Mouse (Mus musculus) liver, embryonic 12.5 days (tissue): Measurements from ENCODE around the gene Gpx7. TPM values are rescaled to one million over a fixed set of nuclear protein-coding genes. Genes with fewer than 3 reads are reported as not detected.

Experiments used
- ATAC-seq: fragments of 200-750 bp; cut with Nextera tagmentation; 2 replicates; pipeline ENCODE4 v1.8.0; 2017; ENCODE audit warnings: moderate number of reproducible peaks, mild to moderate bottlenecking, moderate library complexity
- H3K27ac ChIP-seq: fragments of 300-500 bp; sonication (generic); 2 replicates; pipeline ENCODE4 v1.5.1; 2016; ENCODE audit warnings: mild to moderate bottlenecking
- H3K27me3 ChIP-seq: fragments of 300-500 bp; sonication (generic); replicated peaks from 2 replicates; pipeline ENCODE4 v1.6.1; 2016; ENCODE audit warnings: mild to moderate bottlenecking, moderate library complexity
- H3K36me3 ChIP-seq: fragments of 300-500 bp; sonication (generic); 2 replicates; pipeline ENCODE4 v1.6.1; 2016; ENCODE audit warnings: mild to moderate bottlenecking, moderate library complexity
- H3K4me1 ChIP-seq: fragments of 300-500 bp; sonication (generic); 2 replicates; pipeline ENCODE4 v1.6.1; 2016
- H3K4me2 ChIP-seq: fragments of 300-500 bp; sonication (generic); 2 replicates; pipeline ENCODE4 v1.6.1; 2016; ENCODE audit warnings: mild to moderate bottlenecking, moderate library complexity
- H3K4me3 ChIP-seq: fragments of 300-500 bp; sonication (generic); 2 replicates; pipeline ENCODE4 v1.5.1; 2016; ENCODE audit warnings: mild to moderate bottlenecking, moderate library complexity
- H3K9ac ChIP-seq: fragments of 300-500 bp; sonication (generic); 2 replicates; pipeline ENCODE4 v1.6.1; 2016; ENCODE audit warnings: mild to moderate bottlenecking, moderate library complexity
- H3K9me3 ChIP-seq: fragments of 300-500 bp; sonication (generic); replicated peaks from 2 replicates; pipeline ENCODE4 v1.6.1; 2016; ENCODE audit warnings: mild to moderate bottlenecking, moderate library complexity
- WGBS: fragments of 180-500 bp; shearing (Covaris S2); methylation state at CpG from one replicate; pipeline ENCODE4 v1.1.7; 2016; ENCODE audit not compliant: insufficient replicate concordance; 5-methylcytosine and 5-hydroxymethylcytosine counted together
- polyA plus RNA-seq: library from polyadenylated mRNA; unstranded; fragments of >200 nt; fragmentation: Nextera tagmentation; extraction: Ambion mirVana; gene quantifications from 2 replicates; pipeline ENCODE4 v1.2.1, GENCODE M21; 2016

Gpx7 gene
- 12.3 and 13.6 TPM in 2 replicates for polyA plus RNA-seq

DNA sequence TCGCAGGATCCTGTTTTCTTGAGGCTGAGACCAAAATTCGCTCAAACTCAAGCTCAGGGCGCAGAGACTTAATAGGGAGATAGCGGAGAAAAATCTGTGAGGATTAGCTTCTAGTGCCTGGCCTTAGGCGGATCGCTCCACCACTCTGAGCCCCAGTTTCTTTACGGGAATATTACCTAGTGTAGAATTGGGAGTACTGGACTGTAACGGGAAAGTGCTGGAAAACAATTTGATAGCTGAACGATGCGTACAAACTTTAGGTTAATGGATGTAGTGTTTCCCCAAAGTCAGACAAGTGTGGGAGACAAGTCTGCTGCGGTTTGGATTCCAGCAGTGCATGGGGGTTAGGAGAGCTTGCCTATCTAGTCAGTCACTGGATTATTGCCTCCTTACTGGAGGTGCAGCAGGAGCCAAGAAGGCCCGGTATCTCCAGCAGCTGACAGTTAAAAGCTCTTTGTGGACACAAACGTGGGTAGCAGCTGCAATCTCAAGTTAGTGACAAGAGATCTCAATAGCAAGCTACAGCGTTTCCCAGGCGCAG lies at the start of gene Gpx7:
TSS of gene Gpx7 (minus strand) at position 101 of the 541 bp plus-strand sequence.
- Histone ChIP-seq H3K27me3 (peaks cover 54% of the 10 kb centered on the region), H3K4me3 (peak within 1 kb of the TSS; percentile 50), H3K4me2 (peak within 1 kb of the TSS; percentile 67), H3K9me3 (no peaks in the 10 kb centered on the region), H3K9ac (peak within 1 kb of the TSS; percentile 39; the same call in 1 of the 2 replicates), H3K36me3 (no peaks in the 10 kb centered on the region), H3K27ac (peak within 1 kb of the TSS; percentile 45; the same call in 1 of the 2 replicates), H3K4me1 (peaks cover 17% of the 10 kb centered on the region; the same call in 1 of the 2 replicates)
- WGBS: 16% methylated on average over 15 of the region's 15 CpGs
- no peak for ATAC-seq

DNA sequence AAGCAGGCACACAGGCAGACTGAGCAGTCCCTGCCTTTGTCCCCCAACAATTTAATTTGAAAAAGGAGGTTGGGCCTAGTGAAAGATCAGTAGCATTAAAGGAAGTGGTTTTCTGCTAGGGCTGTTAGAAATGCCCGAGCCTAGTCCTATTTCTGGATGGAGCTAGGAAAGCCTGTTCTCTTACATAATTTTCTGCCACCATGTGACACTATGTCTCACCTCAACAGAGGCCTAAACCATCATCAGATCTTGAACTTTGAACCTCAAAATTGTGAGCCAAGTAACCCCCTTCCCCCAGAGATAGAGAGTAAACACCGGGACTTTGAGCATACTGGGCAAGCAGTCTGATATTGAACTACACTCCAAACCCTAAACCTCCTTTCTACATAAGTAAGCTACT lies 49.3 kb upstream of the Gpx7 start:
- Histone ChIP-seq H3K4me1 (peaks cover 28% of the 10 kb centered on the region), H3K9me3 (no peaks in the 10 kb centered on the region), H3K36me3 (no peaks in the 10 kb centered on the region), H3K27me3 (no peaks in the 10 kb centered on the region), H3K4me2 (no peak overlapping the region), H3K27ac (no peak overlapping the region), H3K4me3 (no peak overlapping the region), H3K9ac (no peak overlapping the region)
- WGBS: 44% methylated on average over 2 of the region's 2 CpGs
- no peak for ATAC-seq

DNA sequence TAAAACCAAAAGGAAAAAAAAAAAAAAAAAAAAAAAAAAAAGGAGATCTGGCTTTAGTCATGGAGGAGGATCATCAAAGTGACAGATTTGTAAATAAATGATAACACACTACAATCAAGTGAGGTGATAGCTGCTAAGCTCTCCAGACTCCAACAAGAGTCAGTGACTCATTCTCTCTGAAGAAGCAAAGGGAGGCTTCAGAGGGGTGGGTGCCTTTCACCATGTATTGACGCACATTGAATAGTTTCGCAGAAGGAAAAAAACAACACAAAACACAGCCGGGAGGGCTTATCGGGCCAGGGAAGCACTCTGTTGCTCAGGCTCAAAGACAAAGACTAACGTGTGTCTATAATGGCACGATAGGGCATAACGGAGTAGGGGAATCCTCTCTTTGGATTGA lies 41.3 kb upstream of the Gpx7 start:
- no peaks in the 10 kb centered on the region for H3K36me3 ChIP-seq
- H3K4me2 ChIP-seq: no peak overlapping the region
- no peak overlapping the region for H3K4me3 ChIP-seq
- no peak for ATAC-seq
- H3K4me1 ChIP-seq: no peaks in the 10 kb centered on the region
- no peaks in the 10 kb centered on the region for H3K9me3 ChIP-seq
- no peak overlapping the region for H3K9ac ChIP-seq
- peaks cover 17% of the 10 kb centered on the region; the same call in 1 of the 2 replicates for H3K27me3 ChIP-seq
- WGBS: 51% methylated on average over 7 of the region's 7 CpGs
- no peak overlapping the region for H3K27ac ChIP-seq

DNA sequence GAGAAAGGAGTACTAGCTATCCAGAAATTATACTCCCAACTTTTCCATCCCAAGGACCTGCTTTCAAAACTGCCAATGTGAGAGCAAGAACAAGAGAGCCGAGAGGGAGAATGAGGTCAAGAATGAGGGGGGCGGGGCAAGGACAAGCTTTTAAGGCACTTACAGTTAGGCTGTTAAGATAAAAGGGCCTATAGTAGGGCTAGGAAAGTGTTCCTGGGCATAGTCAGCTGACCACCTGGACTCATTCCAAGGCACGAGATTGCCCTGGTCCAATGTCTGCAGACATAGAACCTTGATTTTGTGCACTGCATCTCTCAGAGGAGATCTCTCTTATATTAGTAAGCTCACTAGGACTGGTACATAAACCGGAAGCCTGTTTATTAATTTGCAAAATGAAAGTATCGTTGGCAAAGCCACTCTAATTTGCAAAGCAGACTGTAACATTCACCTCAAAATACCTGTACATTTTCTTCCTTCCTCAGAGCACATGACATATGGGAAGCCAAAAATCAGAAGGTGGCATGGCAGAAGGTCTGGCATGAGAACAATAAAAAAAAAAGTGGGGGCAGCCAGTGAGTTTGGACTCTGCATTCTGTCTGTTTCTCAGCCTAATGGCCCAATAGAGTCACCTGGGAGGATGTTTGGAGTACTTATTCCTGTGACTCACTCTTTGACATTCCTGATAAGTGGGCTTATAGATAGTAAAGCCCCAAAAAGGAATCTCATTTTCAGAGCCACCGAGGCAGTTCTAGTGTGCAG lies 31.5 kb upstream of the Gpx7 start:
- ATAC-seq: no peak
- Histone ChIP-seq H3K27ac (no peak overlapping the region), H3K27me3 (peaks cover 10% of the 10 kb centered on the region; the same call in 1 of the 2 replicates), H3K36me3 (no peaks in the 10 kb centered on the region), H3K4me2 (no peak overlapping the region), H3K4me3 (no peak overlapping the region), H3K4me1 (0 out of 2 replicates have a peak, but pooled peaks cover 12% of the 10 kb centered on the region), H3K9me3 (no peaks in the 10 kb centered on the region), H3K9ac (no peak overlapping the region)
- 56% methylated on average over 6 of the region's 6 CpGs for WGBS

DNA sequence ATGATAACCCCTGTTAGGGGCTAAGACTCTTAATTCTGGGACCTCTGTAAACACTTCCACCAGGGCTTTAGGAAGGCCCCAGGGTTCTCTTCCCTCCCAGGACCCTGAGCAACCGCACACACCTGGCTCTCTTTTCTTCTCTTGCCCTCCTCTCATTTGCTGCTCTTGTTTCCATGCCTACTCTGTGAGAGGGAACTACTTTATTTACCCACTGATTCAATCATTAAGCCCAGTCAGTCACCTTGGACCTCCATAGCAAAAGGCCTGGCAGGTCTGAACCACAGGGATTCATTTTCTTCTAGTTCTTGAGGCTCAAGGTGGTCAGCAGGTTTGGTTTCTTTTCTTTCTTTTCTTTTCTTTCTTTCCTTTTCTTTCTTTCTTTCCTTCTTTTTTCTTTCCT lies 29.5 kb upstream of the Gpx7 start:
- H3K27me3 ChIP-seq: peaks cover 16% of the 10 kb centered on the region
- H3K36me3 ChIP-seq: no peaks in the 10 kb centered on the region
- no peak overlapping the region for H3K4me2 ChIP-seq
- 83% methylated on average over 1 of the region's 1 CpGs for WGBS
- no peak for ATAC-seq
- H3K9me3 ChIP-seq: no peaks in the 10 kb centered on the region
- no peak overlapping the region for H3K4me3 ChIP-seq
- H3K27ac ChIP-seq: no peak overlapping the region
- H3K4me1 ChIP-seq: 0 out of 2 replicates have a peak, but pooled peaks cover 12% of the 10 kb centered on the region
- H3K9ac ChIP-seq: no peak overlapping the region

DNA sequence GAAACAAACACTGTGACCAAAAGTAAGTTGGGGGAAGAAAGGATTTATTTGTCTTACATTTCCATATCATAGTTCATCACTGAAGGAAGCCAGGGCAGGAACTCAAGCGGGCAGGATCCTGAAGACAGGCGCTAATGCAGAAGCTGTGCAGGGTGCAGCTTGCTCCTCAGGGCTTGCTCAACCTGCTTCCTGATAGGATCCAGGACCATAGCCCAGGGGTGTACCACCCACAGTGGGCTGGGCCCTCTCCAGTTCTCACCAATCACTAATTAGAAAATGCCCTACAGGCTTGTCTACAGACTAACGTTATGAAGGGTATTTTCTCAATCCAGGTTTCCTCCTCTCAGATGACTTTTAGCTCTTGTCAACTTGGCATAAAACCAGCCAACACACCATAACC lies 28.9 kb upstream of the Gpx7 start:
- H3K36me3 ChIP-seq: no peaks in the 10 kb centered on the region
- no peak overlapping the region for H3K4me3 ChIP-seq
- H3K27ac ChIP-seq: no peak overlapping the region
- 44% methylated on average over 3 of the region's 3 CpGs for WGBS
- 0 out of 2 replicates have a peak, but pooled peaks cover 16% of the 10 kb centered on the region for H3K4me1 ChIP-seq
- peaks cover 22% of the 10 kb centered on the region for H3K27me3 ChIP-seq
- H3K4me2 ChIP-seq: no peak overlapping the region
- H3K9me3 ChIP-seq: no peaks in the 10 kb centered on the region
- ATAC-seq: peak; percentile 58
- no peak overlapping the region for H3K9ac ChIP-seq

DNA sequence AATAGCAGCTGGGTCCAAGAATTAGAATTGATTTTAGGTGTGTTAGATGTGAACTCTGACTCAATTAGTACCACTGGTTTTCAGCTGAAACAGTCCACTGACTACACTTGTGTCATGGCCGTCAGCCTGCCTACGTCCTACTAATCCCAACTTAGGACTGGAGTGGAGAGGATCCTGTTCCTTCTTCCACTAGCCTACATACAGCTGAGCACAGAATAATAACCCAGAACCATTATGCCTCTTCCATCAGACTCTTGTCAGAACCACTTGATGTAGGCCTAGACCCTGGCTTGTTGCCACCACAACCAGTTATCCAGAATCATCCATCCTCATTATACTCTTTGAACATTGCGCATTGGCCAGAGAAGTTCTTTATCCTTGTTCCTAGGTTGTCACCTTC lies 28.0 kb upstream of the Gpx7 start:
- Histone ChIP-seq H3K4me3 (no peak overlapping the region), H3K27me3 (peaks cover 17% of the 10 kb centered on the region), H3K4me2 (no peak overlapping the region), H3K4me1 (0 out of 2 replicates have a peak, but pooled peaks cover 17% of the 10 kb centered on the region), H3K9ac (no peak overlapping the region), H3K27ac (no peak overlapping the region), H3K36me3 (no peaks in the 10 kb centered on the region), H3K9me3 (no peaks in the 10 kb centered on the region)
- WGBS: 90% methylated on average over 3 of the region's 3 CpGs
- ATAC-seq: no peak

DNA sequence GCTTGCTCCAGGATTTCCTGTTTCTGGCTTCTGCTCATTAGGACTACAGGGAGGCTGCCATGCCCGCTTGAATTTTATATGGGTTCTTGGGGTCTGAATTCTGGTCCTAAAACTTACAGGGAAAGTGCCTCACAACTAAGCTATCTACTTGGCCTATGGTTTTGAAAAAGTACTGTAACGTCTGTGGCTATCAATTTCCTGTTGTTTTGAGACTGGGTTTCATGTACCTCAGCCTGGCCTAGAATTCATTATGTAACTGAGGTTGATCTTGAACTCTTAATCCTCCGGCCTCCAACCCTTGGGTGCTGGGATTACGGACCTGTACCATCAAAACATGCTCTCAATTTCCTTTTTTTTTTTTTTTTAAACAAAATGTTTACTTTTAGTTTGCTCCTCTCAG lies 27.5 kb upstream of the Gpx7 start:
- WGBS: 41% methylated on average over 4 of the region's 4 CpGs

DNA sequence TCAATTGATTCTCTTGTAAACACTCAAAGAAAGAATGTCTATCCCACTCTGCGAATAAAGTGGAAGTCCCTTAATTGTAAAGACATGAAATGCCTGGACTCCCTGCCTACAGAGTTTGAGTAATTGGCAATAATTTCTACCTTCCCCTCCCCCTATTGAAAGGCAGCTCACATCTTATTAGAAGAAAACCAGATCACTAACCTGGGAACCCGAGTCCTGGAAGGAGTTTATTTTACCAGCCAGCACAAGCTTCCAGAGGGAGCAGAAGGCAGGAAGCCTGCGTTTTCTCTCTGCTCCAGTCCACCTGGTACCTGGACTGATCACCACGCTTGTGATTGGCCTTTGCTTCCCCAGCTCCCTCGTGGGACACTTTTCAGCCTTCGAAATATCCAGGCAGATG lies 26.6 kb upstream of the Gpx7 start:
- no peak overlapping the region for H3K4me3 ChIP-seq
- no peak overlapping the region for H3K4me2 ChIP-seq
- H3K27ac ChIP-seq: no peak overlapping the region
- H3K9ac ChIP-seq: no peak overlapping the region
- WGBS: 40% methylated on average over 6 of the region's 6 CpGs
- no peaks in the 10 kb centered on the region for H3K9me3 ChIP-seq
- peaks cover 15% of the 10 kb centered on the region for H3K27me3 ChIP-seq
- H3K36me3 ChIP-seq: no peaks in the 10 kb centered on the region
- ATAC-seq: no peak
- peaks cover 22% of the 10 kb centered on the region for H3K4me1 ChIP-seq

More for the DNA sequence above, 27.5 kb upstream of the Gpx7 start:
- Histone ChIP-seq H3K27ac (no peak overlapping the region), H3K9me3 (no peaks in the 10 kb centered on the region), H3K36me3 (no peaks in the 10 kb centered on the region), H3K4me1 (0 out of 2 replicates have a peak, but pooled peaks cover 19% of the 10 kb centered on the region), H3K27me3 (peaks cover 15% of the 10 kb centered on the region), H3K4me2 (no peak overlapping the region), H3K9ac (no peak overlapping the region), H3K4me3 (no peak overlapping the region)
- no peak for ATAC-seq

DNA sequence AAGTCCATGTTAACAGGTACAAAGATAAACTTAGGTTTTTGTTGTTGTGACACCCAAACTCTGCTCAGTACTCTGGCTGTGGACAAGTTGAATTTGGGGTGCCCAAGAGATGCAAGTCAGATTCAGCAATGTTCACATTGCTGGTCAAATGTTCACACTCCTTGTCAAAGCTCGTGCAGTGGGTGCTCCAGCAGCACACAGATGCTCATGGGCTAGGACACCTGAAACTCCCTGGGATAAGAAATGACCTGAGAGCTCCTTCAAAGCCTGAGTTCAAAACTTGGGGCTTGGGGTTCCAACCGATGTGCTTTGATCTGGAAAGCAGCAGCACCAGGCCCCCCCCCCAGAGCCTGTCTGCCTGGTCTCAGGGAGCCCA lies 24.8 kb upstream of the Gpx7 start:
- H3K4me1 ChIP-seq: peaks cover 29% of the 10 kb centered on the region
- no peak overlapping the region for H3K4me3 ChIP-seq
- WGBS: 34% methylated on average over 2 of the region's 2 CpGs
- no peak overlapping the region for H3K9ac ChIP-seq
- no peak; the same call in 1 of the 2 replicates for ATAC-seq
- H3K27ac ChIP-seq: no peak overlapping the region; the same call in 1 of the 2 replicates
- H3K36me3 ChIP-seq: no peaks in the 10 kb centered on the region
- peaks cover 15% of the 10 kb centered on the region for H3K27me3 ChIP-seq
- H3K4me2 ChIP-seq: no peak overlapping the region
- H3K9me3 ChIP-seq: no peaks in the 10 kb centered on the region

DNA sequence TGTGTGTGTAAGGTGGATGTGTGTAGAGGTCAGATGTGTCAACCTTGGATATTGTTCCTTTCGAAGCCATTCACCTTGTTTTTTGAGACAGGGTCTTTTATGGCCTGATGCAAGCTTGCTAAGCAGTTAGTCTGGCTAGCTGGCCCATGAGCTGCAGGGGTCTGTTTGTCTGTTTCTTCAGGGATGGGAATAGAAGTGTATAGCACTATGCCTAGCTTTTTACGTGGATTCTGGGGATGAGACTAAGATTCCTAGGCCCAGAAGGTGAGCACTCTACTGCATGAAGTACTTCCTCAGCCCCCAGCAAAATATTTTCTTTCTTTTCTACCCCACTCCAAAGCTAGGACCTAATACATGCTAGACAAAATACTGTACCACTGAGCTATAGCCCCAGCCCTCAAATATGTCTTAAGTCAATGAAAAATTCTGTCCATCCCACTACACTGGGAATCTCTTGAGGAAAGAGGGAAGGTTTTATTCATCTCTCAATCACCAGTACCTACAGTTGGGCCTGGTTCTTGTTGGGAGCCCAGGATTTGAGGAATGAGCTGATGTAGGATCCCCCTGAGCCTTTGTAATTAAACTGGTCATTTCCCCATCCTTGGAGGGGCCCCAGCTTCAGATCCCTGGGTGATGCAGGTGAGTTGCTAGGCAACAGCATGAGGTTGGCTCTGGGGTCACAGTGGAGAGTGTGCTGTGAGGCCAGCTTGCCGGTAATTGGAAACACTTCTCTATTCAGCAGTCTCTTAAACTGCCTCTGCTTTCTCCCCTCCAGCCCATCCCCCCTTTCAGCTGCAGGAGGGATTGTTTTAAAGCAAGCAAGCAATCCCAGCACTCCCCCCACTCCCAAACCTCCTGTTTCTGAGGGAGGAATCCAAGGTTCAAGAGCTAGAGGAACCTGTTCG lies 24.1 kb upstream of the Gpx7 start:
- Histone ChIP-seq H3K4me2 (no peak overlapping the region), H3K9me3 (no peaks in the 10 kb centered on the region), H3K9ac (no peak overlapping the region), H3K4me3 (no peak overlapping the region), H3K4me1 (peaks cover 35% of the 10 kb centered on the region), H3K36me3 (no peaks in the 10 kb centered on the region), H3K27ac (no peak overlapping the region), H3K27me3 (peaks cover 21% of the 10 kb centered on the region)
- 41% methylated on average over 4 of the region's 4 CpGs for WGBS
- ATAC-seq: peak; percentile 20; the same call in 1 of the 2 replicates

DNA sequence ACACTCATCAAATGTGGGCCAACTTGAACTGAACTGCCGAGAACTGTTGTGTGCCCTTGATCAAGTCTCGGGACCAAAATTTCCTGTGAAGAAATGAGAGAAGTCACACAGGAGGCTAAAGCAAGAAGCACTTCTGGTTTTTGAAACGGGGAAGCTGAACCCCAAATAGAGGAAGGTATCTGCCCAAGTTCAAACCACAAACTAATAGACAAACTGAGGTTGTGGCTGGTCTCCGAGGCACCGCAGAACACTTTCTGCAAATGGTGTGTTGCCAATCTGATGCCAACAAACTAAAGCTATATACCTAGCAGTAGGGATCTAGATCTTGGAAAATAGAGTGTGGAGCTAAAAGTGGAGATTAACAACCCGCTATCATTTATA lies 21.6 kb upstream of the Gpx7 start:
- Histone ChIP-seq H3K36me3 (no peaks in the 10 kb centered on the region), H3K4me3 (no peak overlapping the region), H3K4me1 (peaks cover 29% of the 10 kb centered on the region), H3K27ac (no peak overlapping the region), H3K4me2 (no peak overlapping the region), H3K9me3 (no peaks in the 10 kb centered on the region), H3K27me3 (peaks cover 22% of the 10 kb centered on the region), H3K9ac (no peak overlapping the region)
- no peak for ATAC-seq
- WGBS: 25% methylated on average over 6 of the region's 6 CpGs
